Mouse (Mus musculus) midbrain, embryonic 13.5 days (tissue): Measurements from ENCODE around the gene Urb2. TPM values are rescaled to one million over a fixed set of nuclear protein-coding genes. Genes with fewer than 3 reads are reported as not detected.

ENCODE experiments used
- ATAC-seq: fragments of 200-750 bp; cut with Nextera tagmentation; 2 replicates; pipeline ENCODE4 v1.8.0; 2017; ENCODE audit warnings: mild to moderate bottlenecking, moderate TSS enrichment, moderate library complexity
- H3K27ac ChIP-seq: fragments of 300-500 bp; sonication (generic); 2 replicates; pipeline ENCODE4 v1.5.1; 2015; ENCODE audit warnings: inconsistent platforms, mild to moderate bottlenecking, moderate library complexity
- H3K27me3 ChIP-seq: fragments of 300-500 bp; sonication (generic); 2 replicates; pipeline ENCODE4 v1.6.1; 2015; ENCODE audit warnings: mild to moderate bottlenecking, inconsistent platforms
- H3K36me3 ChIP-seq: fragments of 300-500 bp; sonication (generic); 2 replicates; pipeline ENCODE4 v1.6.1; 2015; ENCODE audit warnings: mild to moderate bottlenecking, inconsistent platforms
- H3K4me1 ChIP-seq: fragments of 300-500 bp; sonication (generic); replicated peaks from 2 replicates; pipeline ENCODE4 v1.6.1; 2015; ENCODE audit warnings: inconsistent platforms
- H3K4me2 ChIP-seq: fragments of 300-500 bp; sonication (generic); replicated peaks from 2 replicates; pipeline ENCODE4 v1.6.1; 2015; ENCODE audit warnings: moderate library complexity, mild to moderate bottlenecking, inconsistent platforms
- H3K4me3 ChIP-seq: fragments of 300-500 bp; sonication (generic); replicated peaks from 2 replicates; pipeline ENCODE4 v1.5.1; 2015; ENCODE audit warnings: mild to moderate bottlenecking, inconsistent platforms
- H3K9ac ChIP-seq: fragments of 300-500 bp; sonication (generic); replicated peaks from 2 replicates; pipeline ENCODE4 v1.6.1; 2015; ENCODE audit warnings: mild to moderate bottlenecking, inconsistent platforms
- H3K9me3 ChIP-seq: fragments of 300-500 bp; sonication (generic); 2 replicates; pipeline ENCODE4 v1.6.1; 2016; ENCODE audit warnings: mild to moderate bottlenecking, inconsistent platforms
- WGBS: fragments of 180-500 bp; shearing (Covaris S2); methylation state at CpG from one replicate; pipeline ENCODE4 v1.1.7; 2015; 5-methylcytosine and 5-hydroxymethylcytosine counted together
- polyA plus RNA-seq: library from polyadenylated mRNA; unstranded; fragments of >200 nt; fragmentation: Nextera tagmentation; extraction: Ambion mirVana; gene quantifications from 2 replicates; pipeline ENCODE4 v1.2.1, GENCODE M21; 2015

The Urb2 gene
- 3.1 and 3.4 TPM in 2 replicates for polyA plus RNA-seq

DNA sequence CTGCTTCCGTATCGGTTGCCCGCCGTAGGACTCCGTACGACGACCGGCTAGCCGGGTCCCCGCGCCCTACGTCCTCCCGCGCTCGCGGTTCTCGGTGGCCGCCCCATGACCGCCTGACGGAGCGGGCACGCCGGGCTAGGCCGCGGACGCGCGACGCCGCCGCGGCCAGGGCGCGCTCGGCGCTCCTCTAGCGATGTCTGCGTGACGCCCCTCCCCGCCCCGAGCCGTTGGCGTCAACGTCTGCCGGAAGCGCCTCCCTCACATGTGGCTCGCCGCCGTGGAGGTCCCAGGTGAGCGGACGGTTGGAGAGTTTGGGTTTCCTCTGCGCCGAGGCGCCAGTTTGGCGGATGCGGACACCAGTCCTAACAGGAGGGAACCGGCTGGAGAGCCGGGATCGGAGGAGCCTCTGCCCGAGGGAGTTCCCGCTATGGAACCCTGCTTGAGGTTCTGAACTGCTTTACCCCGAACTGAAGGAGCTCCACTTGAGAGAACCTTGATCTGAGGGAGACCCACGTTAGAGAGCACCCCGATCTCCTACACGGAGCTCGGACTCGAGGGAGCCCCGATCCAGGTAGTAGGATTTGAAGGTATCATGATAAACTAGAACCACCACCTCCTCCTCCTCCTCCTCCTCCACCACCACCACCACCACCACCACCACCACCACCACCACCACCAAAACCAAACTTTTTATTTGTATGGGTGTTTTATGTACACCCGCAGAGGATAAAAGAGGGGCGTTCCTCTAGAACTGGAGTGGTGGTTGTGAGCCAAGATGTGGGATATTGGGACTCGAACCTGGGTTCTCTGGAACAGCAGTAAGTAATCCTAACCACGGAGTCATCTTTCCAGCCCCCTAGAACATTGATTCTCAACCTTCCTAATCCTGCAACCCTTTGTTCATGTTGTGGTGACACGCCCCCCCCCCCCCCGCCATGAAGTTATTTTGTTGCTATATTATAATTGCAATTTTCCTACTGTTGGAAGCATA, at the start of gene Urb2, which contains the start of gene Taf5l:
Urb2 (plus strand) TSS at position 272 of the 991 bp plus-strand sequence.
Taf5l (minus strand) TSS at position 161 of the 991 bp plus-strand sequence.
- H3K36me3 ChIP-seq, result peaks cover 22% of the 10 kb centered on the region

DNA sequence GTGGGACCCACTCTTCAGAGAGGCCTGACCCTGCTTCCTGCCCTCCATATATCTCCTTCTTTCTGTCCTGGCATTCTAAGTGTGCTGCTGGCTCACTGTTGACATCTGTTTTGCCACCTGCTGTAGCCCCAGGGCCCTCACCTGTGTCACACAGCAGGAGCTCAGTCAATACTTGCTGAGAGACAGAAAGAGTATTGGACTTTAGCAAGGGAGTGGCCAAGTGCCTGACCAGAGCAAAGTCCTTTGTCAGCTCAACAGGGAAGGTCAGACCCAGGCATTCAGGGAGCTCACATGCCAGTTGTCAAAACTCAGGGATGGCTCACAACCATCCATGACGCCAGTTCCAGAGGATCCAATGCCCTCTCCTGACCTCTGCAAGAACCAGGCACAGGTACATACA, 47.8 kb upstream of the Urb2 start:
- Histone ChIP-seq H3K9me3 (no peaks in the 10 kb centered on the region), H3K27me3 (no peaks in the 10 kb centered on the region), H3K27ac (no peak overlapping the region), H3K9ac (no peak overlapping the region), H3K36me3 (peaks cover 10% of the 10 kb centered on the region), H3K4me2 (no peak overlapping the region), H3K4me3 (no peak overlapping the region), H3K4me1 (no peaks in the 10 kb centered on the region)
- 88% methylated on average over 1 of the region's 1 CpGs for WGBS
- no peak for ATAC-seq

More for the DNA sequence above, at the start of gene Urb2, which contains the start of gene Taf5l:
- Histone ChIP-seq H3K27me3 (no peaks in the 10 kb centered on the region), H3K27ac (peak within 1 kb of the TSS; percentile 92), H3K9me3 (no peaks in the 10 kb centered on the region), H3K4me1 (peaks cover 35% of the 10 kb centered on the region), H3K9ac (peak within 1 kb of the TSS; percentile 79), H3K4me3 (peak within 1 kb of the TSS; percentile 85), H3K4me2 (peak within 1 kb of the TSS; percentile 75)
- ATAC-seq, result peak; percentile 95
- WGBS, result 1% methylated on average over 70 of the region's 74 CpGs

DNA sequence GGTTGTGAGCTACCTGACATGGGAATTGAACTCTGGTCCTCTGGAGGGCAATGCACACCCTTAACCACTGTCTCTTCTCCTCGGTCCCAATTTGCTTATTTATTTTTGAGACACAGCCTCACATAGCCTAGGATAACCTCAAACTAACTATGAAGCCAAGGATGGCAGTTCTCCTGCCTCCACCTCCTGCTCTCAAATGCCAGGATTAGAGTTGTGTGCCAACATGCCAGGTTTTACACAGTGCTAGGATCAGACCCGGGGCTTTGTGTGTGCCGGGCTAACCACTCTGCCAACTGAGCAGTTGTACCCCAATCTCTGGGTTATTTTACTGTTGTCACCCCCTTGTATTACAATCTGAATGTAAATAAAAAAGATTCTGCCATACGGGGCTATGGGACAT, 43.8 kb upstream of the Urb2 start:
- Histone ChIP-seq H3K27me3 (no peaks in the 10 kb centered on the region), H3K9ac (no peak overlapping the region), H3K36me3 (0 out of 2 replicates have a peak, but pooled peaks cover 2% of the 10 kb centered on the region), H3K4me3 (no peak overlapping the region), H3K4me2 (no peak overlapping the region), H3K4me1 (peaks cover 12% of the 10 kb centered on the region), H3K9me3 (no peaks in the 10 kb centered on the region), H3K27ac (no peak overlapping the region)
- ATAC-seq, result no peak
- WGBS, result 92% methylated on average over 4 of the region's 4 CpGs

DNA sequence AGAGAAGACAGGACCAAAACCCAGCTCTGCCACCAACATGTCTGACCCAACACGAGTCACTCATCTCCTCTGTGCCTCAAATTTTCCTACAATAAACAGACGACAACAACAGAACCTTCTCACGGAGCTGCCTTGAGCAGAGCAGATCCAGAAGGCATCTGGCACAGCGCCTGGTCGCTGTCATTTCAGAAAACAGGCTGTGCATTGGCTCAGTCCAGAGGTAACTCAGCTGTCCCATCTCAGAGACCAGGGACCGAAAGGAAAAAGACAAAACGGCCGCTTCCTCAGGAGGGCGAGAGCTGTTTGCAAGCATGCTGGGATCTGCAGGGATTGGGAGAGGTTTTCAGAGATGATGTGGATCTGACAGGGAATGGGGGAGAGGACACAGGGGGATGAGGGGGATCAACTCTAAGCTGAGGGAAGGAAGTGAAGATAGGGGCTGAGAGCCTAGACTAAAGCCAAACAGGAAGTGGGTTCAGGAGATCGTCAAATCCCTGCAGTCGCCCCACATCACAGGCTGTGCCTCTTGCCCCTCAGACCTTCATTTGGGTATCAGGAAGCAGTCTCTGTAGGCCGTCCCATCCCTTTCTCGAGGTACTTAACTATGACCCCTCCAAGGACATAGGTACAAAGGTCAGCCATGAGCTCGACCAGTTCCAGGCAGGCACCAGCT, 43.0 kb upstream of the Urb2 start:
- Histone ChIP-seq H3K27ac (no peak overlapping the region), H3K27me3 (no peaks in the 10 kb centered on the region), H3K4me3 (no peak overlapping the region), H3K9ac (no peak overlapping the region), H3K36me3 (0 out of 2 replicates have a peak, but pooled peaks cover 2% of the 10 kb centered on the region), H3K4me1 (peaks cover 13% of the 10 kb centered on the region), H3K9me3 (no peaks in the 10 kb centered on the region), H3K4me2 (no peak overlapping the region)
- 74% methylated on average over 14 of the region's 14 CpGs for WGBS
- ATAC-seq, result no peak

DNA sequence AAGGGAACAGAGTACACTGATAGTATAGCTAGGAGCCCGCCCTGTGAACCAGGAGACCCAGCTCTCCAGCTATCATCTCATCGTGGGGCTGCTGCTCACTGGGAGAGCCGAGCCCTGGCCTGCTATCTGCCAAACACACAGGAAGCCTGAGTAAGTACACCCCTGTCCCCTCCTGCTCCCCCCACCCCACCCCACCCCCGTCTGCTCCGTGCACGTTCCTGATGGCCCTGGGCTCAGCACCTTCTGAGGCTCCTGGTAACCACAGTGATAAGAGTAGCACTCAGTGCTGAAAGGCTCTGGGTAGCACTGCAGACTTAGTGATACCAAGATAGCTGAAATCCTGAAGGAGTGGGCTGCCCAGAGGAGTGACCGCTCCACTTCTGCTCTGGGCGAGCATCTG, 42.4 kb upstream of the Urb2 start:
- H3K4me2 ChIP-seq, result no peak overlapping the region
- H3K27ac ChIP-seq, result no peak overlapping the region
- no peak for ATAC-seq
- no peak overlapping the region for H3K9ac ChIP-seq
- no peaks in the 10 kb centered on the region for H3K27me3 ChIP-seq
- 0 out of 2 replicates have a peak, but pooled peaks cover 2% of the 10 kb centered on the region for H3K36me3 ChIP-seq
- 78% methylated on average over 8 of the region's 8 CpGs for WGBS
- H3K4me3 ChIP-seq, result no peak overlapping the region
- H3K9me3 ChIP-seq, result no peaks in the 10 kb centered on the region
- peaks cover 13% of the 10 kb centered on the region for H3K4me1 ChIP-seq

DNA sequence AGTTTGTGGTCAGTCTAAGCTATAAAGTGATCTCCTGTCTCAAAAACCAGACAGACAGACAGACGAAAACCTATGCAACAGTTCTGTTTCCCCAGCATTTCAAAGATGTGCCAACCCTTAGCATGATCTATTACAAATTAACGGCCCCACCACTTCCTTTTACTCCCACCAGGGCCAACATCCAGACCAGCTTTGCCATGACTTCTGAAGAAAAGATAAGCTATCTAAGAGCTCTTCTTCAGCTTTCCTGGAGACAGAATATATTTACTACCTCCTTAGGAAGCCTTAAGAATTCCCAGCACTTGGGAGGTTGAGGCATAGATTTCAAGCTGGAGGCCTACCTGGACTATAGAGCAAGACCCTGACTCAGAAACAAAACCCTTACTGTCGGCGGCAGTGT, 41.1 kb upstream of the Urb2 start:
- 74% methylated on average over 4 of the region's 4 CpGs for WGBS
- no peak overlapping the region for H3K27ac ChIP-seq
- no peaks in the 10 kb centered on the region for H3K36me3 ChIP-seq
- no peak for ATAC-seq
- no peak overlapping the region for H3K4me3 ChIP-seq
- no peaks in the 10 kb centered on the region for H3K27me3 ChIP-seq
- peaks cover 13% of the 10 kb centered on the region for H3K4me1 ChIP-seq
- H3K4me2 ChIP-seq, result no peak overlapping the region
- H3K9me3 ChIP-seq, result no peaks in the 10 kb centered on the region
- H3K9ac ChIP-seq, result no peak overlapping the region

DNA sequence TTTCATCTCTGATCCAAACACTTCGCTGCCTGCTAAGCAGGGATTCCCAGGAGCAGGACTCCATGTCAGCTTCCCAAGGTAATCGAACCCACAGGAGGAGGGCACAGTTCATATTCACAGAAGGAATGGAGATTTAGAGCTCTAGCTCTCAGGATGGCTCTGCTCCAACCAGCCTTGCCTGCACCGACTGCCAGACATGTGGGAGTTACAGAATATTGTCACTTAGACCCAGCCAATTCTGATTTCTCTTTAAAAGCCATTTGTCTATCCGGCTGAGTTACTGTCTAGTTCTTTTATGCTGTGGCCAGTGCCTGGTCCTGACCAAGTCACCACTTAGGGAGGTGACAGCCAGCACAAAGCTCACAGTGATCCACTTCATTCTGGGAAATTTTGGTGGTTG, 39.6 kb upstream of the Urb2 start:
- H3K36me3 ChIP-seq, result no peaks in the 10 kb centered on the region
- no peaks in the 10 kb centered on the region for H3K9me3 ChIP-seq
- H3K4me1 ChIP-seq, result peaks cover 13% of the 10 kb centered on the region
- 0 out of 2 replicates have a peak overlapping the region, but pooled peaks have one; percentile 0 for H3K9ac ChIP-seq
- H3K27me3 ChIP-seq, result no peaks in the 10 kb centered on the region
- H3K27ac ChIP-seq, result no peak overlapping the region
- no peak for ATAC-seq
- peak overlapping the region; percentile 82 for H3K4me3 ChIP-seq
- 55% methylated on average over 4 of the region's 4 CpGs for WGBS
- H3K4me2 ChIP-seq, result peak overlapping the region; percentile 91

DNA sequence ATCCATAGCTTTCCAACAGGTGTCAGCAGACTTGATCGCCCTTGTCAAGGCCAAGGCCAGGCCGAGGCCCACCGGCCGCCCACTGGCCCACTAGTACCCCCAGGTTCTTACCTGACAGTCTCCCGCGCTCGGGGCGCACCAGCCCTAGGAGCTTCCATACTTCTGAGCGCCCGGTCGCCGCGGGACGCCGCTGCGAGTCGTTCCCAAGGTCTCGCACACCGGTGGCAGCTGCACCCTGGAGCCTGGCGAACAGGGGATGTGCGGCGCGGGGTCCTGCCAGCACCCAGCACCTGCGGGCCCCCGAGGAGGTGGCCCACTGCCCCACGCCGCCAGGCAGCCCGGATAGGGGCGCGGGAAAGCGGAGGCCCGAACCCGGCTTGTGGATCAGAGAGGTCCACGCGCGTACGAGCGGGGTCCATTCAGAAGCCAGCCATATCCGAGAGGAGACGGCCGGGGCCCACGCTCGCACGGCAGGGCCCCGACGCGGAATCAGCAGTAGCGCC, 39.0 kb upstream of the Urb2 start:
- Histone ChIP-seq H3K4me3 (peak overlapping the region; percentile 82), H3K9me3 (no peaks in the 10 kb centered on the region), H3K27ac (peak overlapping the region; percentile 82), H3K27me3 (no peaks in the 10 kb centered on the region), H3K4me2 (peak overlapping the region; percentile 91), H3K9ac (peak overlapping the region; percentile 87), H3K36me3 (no peaks in the 10 kb centered on the region), H3K4me1 (peaks cover 13% of the 10 kb centered on the region)
- peak; percentile 43 for ATAC-seq
- under 1% methylated on average over 48 of the region's 48 CpGs for WGBS

DNA sequence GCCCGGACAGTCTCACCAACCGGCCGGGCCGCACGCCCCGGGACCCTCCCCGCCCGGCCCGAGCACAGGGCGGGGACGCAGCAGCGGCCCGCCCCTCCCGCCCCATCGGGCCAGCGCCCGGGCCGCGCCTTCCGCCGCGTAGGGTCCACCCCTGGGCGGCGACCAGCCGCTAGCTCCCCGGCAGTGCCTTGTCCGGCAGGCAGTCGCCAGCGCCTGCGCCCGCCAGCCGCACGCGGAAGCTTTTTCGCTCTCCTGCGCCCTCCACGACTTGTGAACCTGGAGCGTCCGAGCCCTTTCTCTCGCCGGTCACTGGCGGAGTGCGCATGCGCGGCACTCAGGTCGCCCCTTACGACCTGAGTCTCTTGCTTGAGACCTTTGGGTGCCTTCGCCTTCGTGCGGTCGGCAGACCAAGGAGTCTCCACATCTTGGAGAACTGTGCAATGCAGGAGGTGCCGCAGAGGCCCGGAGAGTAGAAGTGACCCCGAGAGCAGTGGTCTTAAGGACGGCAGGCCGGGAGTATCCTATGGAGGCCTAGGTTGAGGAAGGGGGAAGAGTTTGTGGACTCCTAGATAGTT, 38.4 kb upstream of the Urb2 start, which contains the start of gene Abcb10:
Abcb10 (minus strand) TSS at position 297 of the 575 bp plus-strand sequence.
- under 1% methylated on average over 56 of the region's 56 CpGs for WGBS
- H3K9ac ChIP-seq, result peak within 1 kb of the TSS; percentile 87
- peak within 1 kb of the TSS; percentile 91 for H3K4me2 ChIP-seq
- ATAC-seq, result peak; percentile 92
- H3K27ac ChIP-seq, result peak within 1 kb of the TSS; percentile 82
- peak within 1 kb of the TSS; percentile 82 for H3K4me3 ChIP-seq
- peaks cover 13% of the 10 kb centered on the region for H3K4me1 ChIP-seq
- no peaks in the 10 kb centered on the region for H3K9me3 ChIP-seq
- no peaks in the 10 kb centered on the region for H3K27me3 ChIP-seq
- no peaks in the 10 kb centered on the region for H3K36me3 ChIP-seq

DNA sequence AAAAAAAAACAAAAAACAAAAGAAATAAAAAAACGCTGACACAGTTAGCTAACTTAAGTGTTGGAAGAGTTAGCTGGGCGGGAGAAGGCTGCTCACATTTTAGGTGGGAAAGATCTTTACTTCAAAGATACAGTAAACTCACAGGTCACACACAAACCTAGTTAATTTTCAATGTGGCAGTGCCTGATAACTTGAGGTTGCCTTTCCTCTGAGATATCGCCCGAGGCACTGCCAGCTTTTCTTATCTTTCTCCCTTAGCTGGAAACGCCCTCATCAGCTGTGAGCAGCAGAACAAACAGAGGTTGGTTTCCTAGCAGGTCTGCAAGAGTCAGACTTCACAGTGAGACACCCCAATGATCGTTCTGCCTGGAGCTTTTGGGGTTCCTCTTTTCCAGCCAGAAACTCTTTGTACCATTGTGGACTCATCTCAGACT, 32.7 kb upstream of the Urb2 start:
- Histone ChIP-seq H3K27me3 (no peaks in the 10 kb centered on the region), H3K4me2 (no peak overlapping the region), H3K36me3 (no peaks in the 10 kb centered on the region), H3K4me1 (no peaks in the 10 kb centered on the region), H3K4me3 (no peak overlapping the region), H3K9ac (no peak overlapping the region), H3K27ac (no peak overlapping the region), H3K9me3 (no peaks in the 10 kb centered on the region)
- no peak for ATAC-seq
- 80% methylated on average over 6 of the region's 6 CpGs for WGBS

DNA sequence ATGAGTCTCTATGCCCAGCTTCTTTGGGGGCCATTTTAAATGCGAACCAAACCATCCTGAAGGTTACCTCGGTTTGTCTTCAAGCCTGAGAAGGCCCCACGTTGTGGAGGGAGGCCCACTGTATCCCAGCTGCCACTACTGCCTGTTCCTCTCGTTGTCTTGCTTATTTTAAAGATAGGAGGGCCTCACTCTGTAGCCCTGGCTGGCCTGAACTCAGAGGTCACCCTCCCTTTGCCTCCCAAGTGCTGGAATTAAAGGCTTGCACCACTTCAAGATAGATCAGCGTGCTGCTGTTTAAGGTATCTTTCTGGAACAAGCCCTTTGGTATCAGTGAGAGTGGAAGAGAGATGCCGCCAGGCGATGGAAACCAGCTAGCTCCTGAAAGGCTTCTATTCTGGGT, 32.2 kb upstream of the Urb2 start:
- Histone ChIP-seq H3K9me3 (no peaks in the 10 kb centered on the region), H3K4me3 (no peak overlapping the region), H3K9ac (no peak overlapping the region), H3K27ac (no peak overlapping the region), H3K27me3 (no peaks in the 10 kb centered on the region), H3K4me1 (no peaks in the 10 kb centered on the region), H3K4me2 (no peak overlapping the region), H3K36me3 (no peaks in the 10 kb centered on the region)
- ATAC-seq, result no peak
- 83% methylated on average over 7 of the region's 7 CpGs for WGBS
